Mouse (Mus musculus): ENCODE data around the gene Vmn1r32. TPM values are rescaled to one million over a fixed set of nuclear protein-coding genes. Genes with fewer than 3 reads are reported as not detected.

The Vmn1r32 gene
- not detected for total RNA-seq (2022)

- no peak for DNase-seq (ENCODE audit: low spot score in 2 of 2)
Measured at GRCm38 (mm10) chr6:66559996-66560395, at the start of gene Vmn1r32. Vmn1r32 (minus strand) TSS chr6:66560096.

- DNase-seq (ENCODE audit: low spot score in 2 of 2): no peak
Measured at GRCm38 (mm10) chr6:66595804-66596203, 35.9 kb upstream of the Vmn1r32 start.

- no peak for DNase-seq (ENCODE audit: low spot score in 2 of 2)
Measured at GRCm38 (mm10) chr6:66535966-66536365, 23.9 kb downstream of the Vmn1r32 start.

GRCm38 (mm10) chr6:66535028-66535862, 24.7 kb downstream of the Vmn1r32 start, which contains the start of gene Mad2l1:
Mad2l1 (plus strand) TSS chr6:66535390.
- DNase-seq (ENCODE audit: low spot score in 2 of 2): peak; percentile 82 to 98

- DNase-seq (ENCODE audit: low spot score in 2 of 2): no peak
Measured at GRCm38 (mm10) chr6:66534366-66534941, 25.4 kb downstream of the Vmn1r32 start.

GRCm38 (mm10) chr6:66533241-66533640, 26.7 kb downstream of the Vmn1r32 start:
- DNase-seq (ENCODE audit: low spot score in 2 of 2): no peak

GRCm38 (mm10) chr6:66528386-66528785, 31.5 kb downstream of the Vmn1r32 start:
- DNase-seq (ENCODE audit: low spot score in 2 of 2): no peak

- no peak for DNase-seq (ENCODE audit: low spot score in 2 of 2)
Measured at GRCm38 (mm10) chr6:66516368-66516767, 43.5 kb downstream of the Vmn1r32 start.

Other genes with a start within 250 kb of the Vmn1r32 start
- gene Mad2l1, start 24.7 kb downstream of the Vmn1r32 start, total RNA-seq (2022): 10 to 100 TPM in 2 of 4 experiments, 1 to 10 TPM in 2; 8.6 to 10.8 (median 9.5) TPM
- gene Vmn1r33, start 58.2 kb upstream of the Vmn1r32 start, total RNA-seq (2022): not detected
- gene Vmn1r34, start 83.8 kb upstream of the Vmn1r32 start, total RNA-seq (2022): not detected
- not detected for gene Vmn1r35, start 125.8 kb upstream of the Vmn1r32 start, total RNA-seq (2022)
- gene Vmn1r36, start 159.1 kb upstream of the Vmn1r32 start, total RNA-seq (2022): not detected
- gene Vmn1r37, start 169.3 kb upstream of the Vmn1r32 start, total RNA-seq (2022): not detected
- gene Vmn1r38, start 222.5 kb upstream of the Vmn1r32 start, total RNA-seq (2022): not detected